Mouse (Mus musculus) urinary bladder, postnatal 36 days (tissue): Measurements from ENCODE around the gene Nmb.

Source experiments
- DNase-seq, 2 experiments: peaks; one replicate each; pipeline ENCODE4 v3.0.0; 2022; ENCODE audit warnings: low spot score in 2 of 2, mixed read lengths in 1 of 2

Nmb gene

GRCm38 (mm10) chr7:80860729-80861274, 44.1 kb downstream of the Nmb start, which contains the start of gene Zscan2:
Zscan2 (plus strand) TSS chr7:80860920.
- peak; percentile 90 to 91 for DNase-seq

- peak; percentile 44 to 61 for DNase-seq
Measured at GRCm38 (mm10) chr7:80860227-80860626, 44.6 kb downstream of the Nmb start.

DNA sequence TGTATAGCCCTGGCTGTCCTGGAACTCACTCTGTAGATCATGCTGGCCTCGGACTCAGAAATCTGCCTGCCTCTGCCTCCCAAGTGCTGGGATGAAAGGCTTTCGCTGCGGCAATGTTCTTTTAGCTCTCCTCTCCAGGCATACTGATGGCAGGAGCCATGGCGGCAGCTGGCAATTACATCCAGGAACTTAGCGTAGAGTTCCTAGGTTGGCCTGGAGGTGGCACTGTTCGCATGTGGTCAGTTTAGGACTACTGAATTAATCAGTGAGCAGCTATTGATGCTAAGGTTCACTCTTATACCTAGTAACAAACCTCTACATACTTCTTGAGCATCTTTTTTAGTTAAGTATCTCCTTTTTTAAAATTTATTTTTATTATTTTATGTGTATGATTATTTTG, 47.7 kb downstream of the Nmb start:
- DNase-seq, result peak; percentile 64 to 75

DNA sequence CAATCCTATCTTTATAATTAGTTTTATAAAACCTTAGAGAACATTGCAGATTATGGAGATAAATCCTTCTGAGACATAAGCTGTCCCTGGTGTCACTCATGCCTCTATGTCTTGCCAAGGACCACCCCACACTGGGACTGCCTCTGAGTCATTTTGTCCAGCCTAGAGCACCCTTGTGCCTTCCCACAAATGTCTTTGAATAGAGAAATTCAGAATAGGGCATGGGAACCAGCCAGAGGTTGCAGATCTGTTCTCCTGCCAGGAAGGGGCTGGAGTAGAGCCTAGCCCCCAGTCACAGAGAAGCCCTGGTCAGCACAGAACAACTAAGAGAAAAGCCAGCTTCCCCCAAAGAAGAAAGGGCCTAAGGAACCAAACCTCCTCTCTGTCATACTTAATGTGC, 49.6 kb downstream of the Nmb start:
- DNase-seq, result no peak

DNA sequence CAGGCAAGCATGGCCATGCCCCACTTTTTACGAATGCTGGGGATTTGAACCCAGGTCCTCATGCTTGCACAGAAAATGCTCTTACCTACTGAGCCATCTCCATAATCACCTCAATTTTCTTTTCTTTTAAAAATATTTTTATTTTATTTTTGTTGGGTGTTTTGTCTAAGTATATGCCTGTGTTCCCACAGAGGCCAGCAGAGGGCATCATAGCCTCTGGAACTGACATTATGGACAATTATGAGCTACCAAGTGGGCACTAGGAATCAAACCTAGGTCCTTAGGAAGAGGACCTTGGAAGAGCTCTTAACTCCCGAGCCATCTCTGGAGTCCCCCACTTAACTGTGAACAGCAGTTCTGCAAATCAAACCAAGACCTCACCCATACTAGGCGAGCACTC, 51.7 kb downstream of the Nmb start:
- no peak for DNase-seq
